Mouse (Mus musculus): ENCODE results near the gene Onecut3. TPM values are rescaled to one million over a fixed set of nuclear protein-coding genes. Genes with fewer than 3 reads are reported as not detected.

Onecut3 gene
- total RNA-seq, 2 experiments from 2014 or later: not detected

- intact Hi-C loops (cut with DNase I): no loop called here
- DNase-seq: no peak
Observed at GRCm38 (mm10) chr10:80503599-80504220, 9.1 kb downstream of the Onecut3 start.

- DNase-seq: no peak
- intact Hi-C loops (cut with DNase I): no loop called here
Observed at GRCm38 (mm10) chr10:80504724-80505123, 10.1 kb downstream of the Onecut3 start.

- peak; percentile 55 to 57 for DNase-seq
- intact Hi-C loops (cut with DNase I): no loop called here
Observed at GRCm38 (mm10) chr10:80506222-80506621, 11.6 kb downstream of the Onecut3 start.

- DNase-seq: peak; percentile 69 to 71
- intact Hi-C loops (cut with DNase I): no loop called here
Observed at GRCm38 (mm10) chr10:80509412-80510272, 15.0 kb downstream of the Onecut3 start.

- intact Hi-C loops (cut with DNase I): no loop called here
- no peak for DNase-seq
Observed at GRCm38 (mm10) chr10:80510273-80510660, 15.6 kb downstream of the Onecut3 start.

- intact Hi-C loops (cut with DNase I): no loop called here
- no peak for DNase-seq
Observed at GRCm38 (mm10) chr10:80513739-80514138, 19.1 kb downstream of the Onecut3 start.

- intact Hi-C loops (cut with DNase I): no loop called here
- no peak for DNase-seq
Observed at GRCm38 (mm10) chr10:80519287-80519686, 24.7 kb downstream of the Onecut3 start.

- DNase-seq: no peak
- intact Hi-C loops (cut with DNase I): no loop called here
Observed at GRCm38 (mm10) chr10:80523299-80523698, 28.7 kb downstream of the Onecut3 start.

GRCm38 (mm10) chr10:80526172-80526571 lies 31.5 kb downstream of the Onecut3 start:
- intact Hi-C loops (cut with DNase I): no loop called here
- DNase-seq: no peak

- DNase-seq: no peak
- intact Hi-C loops (cut with DNase I): no loop called here
Observed at GRCm38 (mm10) chr10:80532783-80533182, 38.1 kb downstream of the Onecut3 start.

GRCm38 (mm10) chr10:80533704-80534103 lies 39.1 kb downstream of the Onecut3 start:
- intact Hi-C loops (cut with DNase I): no loop called here
- DNase-seq: no peak

GRCm38 (mm10) chr10:80535071-80535470 lies 40.4 kb downstream of the Onecut3 start:
- no peak for DNase-seq
- intact Hi-C loops (cut with DNase I): no loop called here

GRCm38 (mm10) chr10:80535711-80536110 lies 41.1 kb downstream of the Onecut3 start:
- intact Hi-C loops (cut with DNase I): no loop called here
- no peak for DNase-seq

GRCm38 (mm10) chr10:80538180-80538579 lies 43.5 kb downstream of the Onecut3 start:
- intact Hi-C loops (cut with DNase I): no loop called here
- DNase-seq: no peak

GRCm38 (mm10) chr10:80538710-80539394 lies 44.2 kb downstream of the Onecut3 start, which contains the start of gene Atp8b3:
Gene Atp8b3, minus strand, starts transcription at chr10:80539124.
- peak; percentile 54 to 69 for DNase-seq
- intact Hi-C loops (cut with DNase I): no loop called here

GRCm38 (mm10) chr10:80539493-80539892 lies 44.9 kb downstream of the Onecut3 start:
- intact Hi-C loops (cut with DNase I): no loop called here
- DNase-seq: no peak

GRCm38 (mm10) chr10:80543873-80544272 lies 49.2 kb downstream of the Onecut3 start:
- intact Hi-C loops (cut with DNase I): no loop called here
- no peak for DNase-seq

- intact Hi-C loops (cut with DNase I): no loop called here
- no peak for DNase-seq
Observed at GRCm38 (mm10) chr10:80545590-80545989, 51.0 kb downstream of the Onecut3 start.

GRCm38 (mm10) chr10:80546945-80547344 lies 52.3 kb downstream of the Onecut3 start:
- no peak for DNase-seq
- intact Hi-C loops (cut with DNase I): no loop called here

GRCm38 (mm10) chr10:80547539-80547938 lies 52.9 kb downstream of the Onecut3 start:
- intact Hi-C loops (cut with DNase I): no loop called here
- DNase-seq: no peak

GRCm38 (mm10) chr10:80548428-80549006 lies 53.9 kb downstream of the Onecut3 start:
- intact Hi-C loops (cut with DNase I): loop anchor here (2.0 kb wide), 1 partner anchor 100 kb away; no protein-coding TSS in a partner anchor
- peak; percentile 45 to 54 for DNase-seq
